Mouse (Mus musculus) erythroblast, embryonic 14.5 days (primary cell): ENCODE measurements around the gene Siva1.

Experiments used
- GATA1 ChIP-seq: IDR thresholded peaks from 2 replicates; pipeline ENCODE4 v1.6.1; 2012; ENCODE audit warnings: low read length, inconsistent platforms, mixed read lengths
- TAL1 ChIP-seq: IDR thresholded peaks from 3 replicates; pipeline ENCODE4 v1.6.1; 2012; ENCODE audit warnings: low read length, inconsistent platforms, mixed read lengths

DNA sequence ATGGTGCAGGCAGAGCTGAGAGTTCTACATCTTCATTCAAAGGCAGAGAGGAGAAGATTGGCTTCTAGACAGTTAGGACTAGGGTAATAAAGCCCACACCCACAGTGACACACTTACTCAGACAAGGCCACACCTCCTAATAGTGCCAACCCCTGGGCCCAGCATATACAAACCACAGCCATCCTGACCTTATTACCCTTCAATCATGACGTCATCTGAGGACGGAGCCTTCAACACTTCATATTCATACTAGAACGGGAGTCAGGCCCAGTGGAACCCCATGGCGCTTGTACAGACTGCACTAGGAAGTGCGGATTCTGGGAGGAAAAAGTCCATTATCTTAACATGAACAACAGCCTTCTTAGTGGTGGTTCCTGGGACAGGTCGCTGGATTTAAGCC lies 1.4 kb upstream of the Siva1 start:
- TF ChIP-seq GATA1 (no peak), TAL1 (no peak)
